Mouse (Mus musculus): Measurements from ENCODE around the gene Grsf1.

The Grsf1 gene

DNA sequence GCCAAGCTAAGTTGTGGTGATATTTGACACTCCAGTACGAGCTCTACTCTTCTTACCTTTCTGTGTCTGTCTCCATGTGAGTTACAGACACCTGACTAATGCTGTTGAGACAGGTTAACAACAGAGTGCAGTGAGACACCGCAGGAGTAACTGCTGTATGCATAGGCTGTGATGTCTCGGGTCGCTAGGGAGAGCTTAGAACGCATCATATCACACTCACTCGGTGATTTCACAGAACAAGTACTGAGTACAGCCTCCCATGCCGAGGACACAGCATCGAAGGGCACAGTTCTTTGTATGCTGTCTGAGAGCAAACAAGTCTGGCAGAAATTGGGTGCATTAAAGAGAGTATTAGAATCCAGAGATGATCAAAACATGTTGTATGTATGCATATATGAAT lies 46.0 kb downstream of the Grsf1 start:
- no peak for DNase-seq (ENCODE audit: low spot score in 2 of 2)

DNA sequence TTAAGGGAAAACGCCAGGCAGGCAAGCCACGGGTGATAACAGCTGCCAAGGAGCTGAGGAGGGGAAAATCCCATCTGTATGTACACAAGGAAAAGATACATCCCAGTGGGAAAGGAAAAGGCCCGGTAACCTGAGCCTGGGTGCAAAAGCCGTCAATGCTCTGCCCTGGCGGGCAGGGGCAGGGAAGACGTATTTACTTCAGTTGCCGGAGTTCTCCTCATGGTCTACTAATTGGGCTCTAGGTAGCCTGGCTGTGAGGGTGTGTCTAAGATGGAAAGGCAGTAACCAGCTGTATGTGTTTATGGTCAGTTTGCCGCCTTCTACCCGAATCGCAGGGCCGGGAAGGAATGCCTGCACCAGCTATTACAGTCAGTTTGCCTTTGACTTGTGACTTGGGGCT lies 46.8 kb downstream of the Grsf1 start:
- DNase-seq (ENCODE audit: low spot score in 2 of 2): no peak

DNA sequence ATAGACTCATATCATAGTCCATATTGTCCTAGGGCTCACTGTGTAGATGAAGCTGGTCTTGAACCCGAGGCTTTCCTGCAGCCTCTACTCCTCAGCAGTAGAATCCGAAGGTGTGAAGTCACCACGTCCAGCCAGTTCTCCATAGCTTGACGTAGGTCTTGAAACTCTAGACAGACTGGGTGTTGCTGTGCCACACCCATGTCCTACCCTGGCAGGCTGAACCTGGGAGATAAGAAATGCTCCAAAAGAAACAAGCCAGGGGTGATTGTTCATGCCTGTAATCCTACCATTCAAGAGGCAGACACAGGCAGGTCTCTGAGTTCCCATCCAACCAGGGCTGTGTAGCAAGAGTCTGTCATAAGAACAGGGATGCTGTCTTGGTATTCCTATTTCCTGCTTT lies 48.4 kb downstream of the Grsf1 start:
- DNase-seq (ENCODE audit: low spot score in 2 of 2): no peak

DNA sequence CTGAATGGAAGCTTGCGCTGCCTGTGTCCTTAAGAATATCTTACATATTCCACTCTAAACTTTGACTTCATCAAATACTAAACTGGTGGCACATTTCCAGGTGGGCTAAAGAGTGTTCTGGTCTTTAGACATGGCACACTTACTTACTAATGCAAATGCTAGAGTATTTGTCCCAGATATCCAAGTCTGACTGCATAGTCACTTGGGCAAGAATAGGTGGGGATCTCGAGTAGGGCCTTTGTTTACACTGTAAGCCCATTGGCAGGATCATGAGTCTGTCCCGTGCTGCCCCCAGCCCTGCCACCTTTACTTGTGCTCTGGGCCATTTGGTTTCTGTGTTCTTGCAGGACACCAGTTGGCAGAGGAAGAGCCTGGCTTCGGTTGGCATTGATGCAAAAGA lies 59.0 kb downstream of the Grsf1 start:
- DNase-seq (ENCODE audit: low spot score in 2 of 2): no peak

GRCm38 (mm10) chr5:88614129-88614528 lies 61.8 kb downstream of the Grsf1 start:
- DNase-seq (ENCODE audit: low spot score in 2 of 2): no peak

Data from natural killer cell, adult 2 months (primary cell).